Mouse (Mus musculus) fibroblast of lung, adult 2 months (primary cell): ENCODE measurements around the gene Myzap.
"Not testable (repeated sequence)": the region's sequence is repeated elsewhere in the genome, so short reads cannot be mapped to it uniquely, and the experiment has no call there.

Experiments used
- DNase-seq: peaks from one replicate; pipeline ENCODE4 v3.0.0-alpha.2; 2011; ENCODE audit warnings: low read depth

The Myzap gene

GRCm38 (mm10) chr9:71591938-71592548, at the start of gene Myzap:
Gene Myzap (minus strand): TSS chr9:71592360.
- peak; percentile 36 for DNase-seq

- DNase-seq = peak; percentile 43
Measured at GRCm38 (mm10) chr9:71640361-71640927, 48.3 kb upstream of the Myzap start.

DNA sequence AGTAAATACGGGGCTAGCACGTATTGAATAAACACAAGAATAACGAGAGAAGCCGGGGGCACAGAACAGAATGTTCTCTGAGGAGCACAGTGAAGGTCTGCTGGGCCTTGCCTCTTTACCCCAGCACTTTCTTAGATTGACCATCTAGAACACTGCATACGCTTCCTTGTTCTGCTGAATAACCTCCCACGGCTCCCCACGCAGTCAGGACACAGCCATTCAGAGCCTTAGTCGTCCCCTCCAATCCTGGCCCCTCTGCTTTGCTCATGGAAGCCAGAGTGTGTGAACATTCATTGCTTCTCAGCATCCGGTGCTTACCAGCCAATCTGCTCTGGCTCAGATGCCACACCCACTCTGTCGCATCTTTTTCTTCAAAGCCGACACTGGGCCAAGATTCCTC, 46.0 kb upstream of the Myzap start:
- DNase-seq = no peak

- no peak for DNase-seq
Measured at GRCm38 (mm10) chr9:71636854-71637253, 44.7 kb upstream of the Myzap start.

DNA sequence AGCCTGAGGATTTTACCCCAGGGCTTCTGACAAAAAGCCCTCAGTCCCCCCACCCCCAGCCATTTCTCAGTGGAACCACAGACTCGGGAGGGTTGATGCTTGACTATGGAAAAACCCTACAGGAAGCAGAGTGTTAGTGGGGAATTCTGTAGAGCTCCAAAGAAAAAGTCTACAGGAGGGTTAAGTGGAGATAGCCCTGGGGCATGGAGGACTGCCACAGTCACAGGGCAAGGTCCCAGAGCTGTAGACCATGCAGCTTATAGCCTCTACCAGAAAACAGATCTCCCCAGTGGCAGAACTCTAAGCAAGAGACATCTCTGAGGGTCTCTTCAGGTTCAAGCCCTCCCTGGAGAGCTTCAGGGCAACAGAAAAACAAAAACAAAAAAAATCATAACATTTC, 43.5 kb upstream of the Myzap start:
- no peak for DNase-seq

GRCm38 (mm10) chr9:71634916-71635315, 42.8 kb upstream of the Myzap start:
- DNase-seq = no peak

DNA sequence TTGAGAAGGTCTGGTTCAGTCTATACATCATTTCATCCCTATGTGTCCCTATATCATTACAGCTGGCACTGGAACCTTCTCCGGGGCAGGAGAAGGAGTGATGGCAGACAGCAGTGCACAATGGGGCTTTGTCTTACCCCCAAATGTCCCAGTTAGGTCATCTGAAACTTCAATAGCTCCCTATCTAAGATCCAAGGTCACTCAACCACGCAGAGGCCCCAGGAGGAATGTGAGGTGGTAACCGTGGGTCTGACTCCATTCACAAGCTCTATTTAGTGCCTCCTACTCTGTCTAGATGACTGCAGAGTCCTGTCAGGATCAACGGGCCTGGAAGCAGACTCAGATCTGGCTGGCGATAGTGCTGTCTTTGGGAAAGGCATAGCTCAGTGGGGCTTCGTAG, 36.8 kb upstream of the Myzap start:
- no peak for DNase-seq

- no peak for DNase-seq
Measured at GRCm38 (mm10) chr9:71628286-71628685, 36.1 kb upstream of the Myzap start.

- DNase-seq = no peak
Measured at GRCm38 (mm10) chr9:71625961-71626360, 33.8 kb upstream of the Myzap start.

GRCm38 (mm10) chr9:71624793-71625495, 32.8 kb upstream of the Myzap start:
- DNase-seq = no peak

DNA sequence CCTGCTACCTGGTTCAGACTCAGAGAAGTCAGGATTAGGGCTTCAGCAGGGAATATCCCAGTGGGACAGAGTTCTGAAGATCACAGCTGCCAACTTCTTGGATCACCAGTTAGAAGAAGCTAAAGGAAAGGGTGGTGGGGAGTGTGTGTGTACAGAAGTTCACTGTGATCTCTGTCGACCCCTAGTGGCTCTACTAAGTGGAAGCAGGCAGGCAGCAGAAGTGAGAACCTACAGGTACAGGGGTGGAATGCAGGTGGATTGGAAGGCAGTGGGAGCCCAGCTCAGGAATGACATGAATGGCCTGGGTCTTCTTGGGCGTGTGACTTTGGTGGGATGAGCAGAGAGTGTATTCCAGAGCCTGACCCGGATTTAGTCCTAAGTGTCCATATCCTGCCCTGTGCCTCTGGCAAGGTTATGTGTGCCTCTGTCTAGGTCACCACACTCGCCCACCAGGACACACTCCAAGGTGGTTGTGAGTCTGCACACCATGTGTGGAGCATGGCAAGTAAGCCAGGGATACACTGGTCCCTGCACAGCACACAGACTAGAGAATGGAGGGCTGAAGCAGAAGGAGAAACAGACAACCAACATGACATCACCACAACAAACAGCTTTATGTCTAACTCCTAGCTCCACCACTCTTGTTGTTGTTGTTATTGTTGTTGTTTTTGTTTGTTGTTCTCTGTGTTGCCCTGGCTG, 31.9 kb upstream of the Myzap start:
- no peak for DNase-seq

- no peak for DNase-seq
Measured at GRCm38 (mm10) chr9:71622593-71622992, 30.4 kb upstream of the Myzap start.

- DNase-seq = no peak
Measured at GRCm38 (mm10) chr9:71621968-71622367, 29.8 kb upstream of the Myzap start.

DNA sequence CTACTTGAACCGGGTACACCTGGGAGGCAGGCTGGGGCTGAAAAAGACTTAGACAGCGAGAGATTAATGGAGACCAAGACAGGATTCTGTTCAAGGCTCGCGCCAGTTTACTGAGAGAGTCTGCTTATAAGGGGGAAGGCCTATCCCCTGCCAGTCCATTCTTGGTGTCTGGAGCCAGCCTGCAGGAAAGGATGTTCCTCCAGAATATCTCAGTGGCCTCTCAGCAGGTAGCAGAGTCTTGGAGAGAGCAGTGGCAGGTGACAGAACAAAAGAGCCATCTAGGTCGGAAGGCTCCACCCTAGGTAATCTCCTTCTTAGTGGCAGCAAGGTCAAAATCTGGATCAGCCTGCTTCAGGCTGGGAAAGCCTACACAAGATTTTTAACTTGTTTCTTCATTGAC, 28.0 kb upstream of the Myzap start:
- DNase-seq = not testable (repeated sequence)

- no peak for DNase-seq
Measured at GRCm38 (mm10) chr9:71617363-71617762, 25.2 kb upstream of the Myzap start.

- DNase-seq = peak; percentile 27
Measured at GRCm38 (mm10) chr9:71616185-71616584, 24.0 kb upstream of the Myzap start.

GRCm38 (mm10) chr9:71614643-71615042, 22.5 kb upstream of the Myzap start:
- DNase-seq = no peak

- no peak for DNase-seq
Measured at GRCm38 (mm10) chr9:71612981-71613380, 20.8 kb upstream of the Myzap start.

DNA sequence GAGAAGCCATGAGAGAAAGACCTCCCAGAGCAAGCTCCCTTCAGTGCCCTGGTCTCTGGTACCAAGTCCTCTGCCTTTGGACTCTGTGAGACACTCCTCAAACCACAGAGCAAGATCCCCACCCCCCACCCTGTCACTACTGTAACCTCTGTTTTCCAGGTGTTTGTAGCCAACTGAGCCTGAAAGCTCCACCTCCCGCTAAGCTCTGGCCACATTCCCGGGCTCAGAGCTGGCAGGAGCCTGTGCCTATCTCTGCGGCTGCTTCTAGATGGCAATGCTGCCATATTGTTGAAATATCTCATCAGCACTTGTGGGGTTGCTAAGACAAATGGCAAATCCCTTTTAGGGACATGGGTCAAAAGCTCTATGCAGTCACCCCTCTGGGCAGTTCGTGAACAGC, 19.7 kb upstream of the Myzap start:
- no peak for DNase-seq

GRCm38 (mm10) chr9:71609010-71609409, 16.9 kb upstream of the Myzap start:
- DNase-seq = no peak

DNA sequence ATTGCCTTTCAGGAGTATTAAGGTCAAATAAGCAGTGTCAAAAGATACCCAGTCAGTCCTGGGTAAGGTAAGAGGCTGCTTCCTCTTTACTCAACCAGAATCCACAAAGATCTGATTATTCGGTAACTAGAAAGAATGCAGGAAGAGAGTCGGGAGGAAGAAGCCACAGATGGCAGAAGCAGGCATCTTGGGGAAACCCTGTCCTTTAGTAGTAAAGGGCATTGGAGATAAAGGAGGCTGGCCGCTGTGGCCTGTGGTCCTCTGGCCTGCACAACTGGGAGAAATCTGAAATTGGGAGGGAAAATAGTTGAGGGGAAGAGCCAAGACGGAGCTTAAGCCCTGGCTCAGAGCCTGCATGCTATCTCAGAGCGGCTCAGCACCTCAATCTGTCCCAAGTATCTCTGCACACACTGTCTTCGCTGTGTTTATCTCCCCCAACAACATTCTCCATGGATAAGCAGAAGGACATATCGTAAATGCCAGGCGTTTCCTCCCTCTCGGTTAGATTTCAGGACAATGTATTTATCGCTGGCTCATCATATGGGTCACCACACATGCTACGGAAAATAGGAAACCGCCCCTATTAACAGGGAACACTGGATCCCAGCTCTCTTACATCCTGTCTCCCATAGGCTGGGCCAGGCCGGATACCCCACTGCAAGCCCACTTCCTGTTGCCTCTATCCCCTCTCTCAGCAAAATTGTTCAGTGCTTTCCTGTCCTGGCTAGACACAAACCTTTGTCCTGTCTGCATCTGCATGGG, 14.3 kb upstream of the Myzap start:
- no peak for DNase-seq
